Mouse (Mus musculus) heart, embryonic 12.5 days (tissue): ENCODE results near the gene Tbcb. TPM values are rescaled to one million over a fixed set of nuclear protein-coding genes. Genes with fewer than 3 reads are reported as not detected.
"Not testable (repeated sequence)": the region's sequence is repeated elsewhere in the genome, so short reads cannot be mapped to it uniquely, and the experiment has no call there.

ENCODE experiments used
- ATAC-seq: fragments of 200-750 bp; cut with Nextera tagmentation; 2 replicates; pipeline ENCODE4 v1.8.0; 2017; ENCODE audit warnings: moderate TSS enrichment, moderate library complexity; ENCODE audit not compliant: insufficient number of reproducible peaks, low FRiP score
- H3K27ac ChIP-seq: fragments of 300-500 bp; sonication (generic); 2 replicates; pipeline ENCODE4 v1.5.1; 2016; ENCODE audit warnings: mild to moderate bottlenecking, moderate library complexity; ENCODE audit not compliant: poor library complexity, severe bottlenecking
- H3K27me3 ChIP-seq: fragments of 300-500 bp; sonication (generic); replicated peaks from 2 replicates; pipeline ENCODE4 v1.6.1; 2016; ENCODE audit warnings: mild to moderate bottlenecking, moderate library complexity
- H3K36me3 ChIP-seq: fragments of 300-500 bp; sonication (generic); 2 replicates; pipeline ENCODE4 v1.6.1; 2016; ENCODE audit warnings: mild to moderate bottlenecking, moderate library complexity
- H3K4me1 ChIP-seq: fragments of 300-500 bp; sonication (generic); replicated peaks from 2 replicates; pipeline ENCODE4 v1.6.1; 2016; ENCODE audit warnings: mild to moderate bottlenecking
- H3K4me2 ChIP-seq: fragments of 300-500 bp; sonication (generic); 2 replicates; pipeline ENCODE4 v1.6.1; 2016; ENCODE audit warnings: mild to moderate bottlenecking, moderate library complexity
- H3K4me3 ChIP-seq: fragments of 300-500 bp; sonication (generic); 2 replicates; pipeline ENCODE4 v1.5.1; 2016; ENCODE audit warnings: mild to moderate bottlenecking
- H3K9ac ChIP-seq: fragments of 300-500 bp; sonication (generic); 2 replicates; pipeline ENCODE4 v1.6.1; 2016; ENCODE audit warnings: mild to moderate bottlenecking, moderate library complexity
- H3K9me3 ChIP-seq: fragments of 300-500 bp; sonication (generic); replicated peaks from 2 replicates; pipeline ENCODE4 v1.6.1; 2016; ENCODE audit warnings: mild to moderate bottlenecking, moderate library complexity
- WGBS: fragments of 180-500 bp; shearing (Covaris S2); methylation state at CpG from one replicate; pipeline ENCODE4 v1.1.7; 2016; 5-methylcytosine and 5-hydroxymethylcytosine counted together
- polyA plus RNA-seq: library from polyadenylated mRNA; unstranded; fragments of >200 nt; fragmentation: Nextera tagmentation; extraction: Ambion mirVana; gene quantifications from 2 replicates; pipeline ENCODE4 v1.2.1, GENCODE M21; 2016

Tbcb gene
- polyA plus RNA-seq, 1 experiment from 2014 or later: 155 TPM

GRCm38 (mm10) chr7:30221433-30221832 lies 10.6 kb downstream of the Tbcb start:
- 73% methylated on average over 3 of the region's 3 CpGs for WGBS
- H3K9ac ChIP-seq: no peak overlapping the region
- no peak for ATAC-seq

DNA sequence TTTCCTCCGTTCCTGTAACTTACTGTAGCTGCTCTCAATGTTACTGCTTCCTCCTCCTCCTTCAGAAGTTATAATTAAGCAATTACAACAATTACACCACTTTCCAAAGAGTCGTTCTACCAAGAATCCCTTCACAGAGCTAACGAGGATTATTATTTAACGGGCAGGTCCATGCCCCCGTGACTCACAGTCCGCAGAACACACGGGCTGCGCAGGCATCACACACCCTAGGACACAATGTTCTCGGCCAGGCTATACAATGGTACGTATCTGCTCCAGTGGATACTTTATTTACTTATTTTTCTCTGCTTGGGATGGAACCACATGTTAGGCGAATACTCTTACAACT lies 12.1 kb downstream of the Tbcb start:
- Histone ChIP-seq H3K36me3 (peaks cover 25% of the 10 kb centered on the region), H3K4me3 (peak overlapping the region; percentile 55), H3K4me2 (peak overlapping the region; percentile 82), H3K4me1 (peaks cover 9% of the 10 kb centered on the region), H3K27me3 (no peaks in the 10 kb centered on the region), H3K9ac (peak overlapping the region; percentile 68), H3K9me3 (no peaks in the 10 kb centered on the region), H3K27ac (no peak overlapping the region)
- WGBS: 18% methylated on average over 11 of the region's 11 CpGs
- ATAC-seq: no peak

More at GRCm38 (mm10) chr7:30221433-30221832, 10.6 kb downstream of the Tbcb start:
- Histone ChIP-seq H3K4me1 (peaks cover 9% of the 10 kb centered on the region), H3K27ac (no peak overlapping the region), H3K27me3 (no peaks in the 10 kb centered on the region), H3K9me3 (no peaks in the 10 kb centered on the region), H3K36me3 (peaks cover 39% of the 10 kb centered on the region), H3K4me3 (no peak overlapping the region), H3K4me2 (no peak overlapping the region)

- Histone ChIP-seq H3K9me3 (no peaks in the 10 kb centered on the region), H3K36me3 (peaks cover 19% of the 10 kb centered on the region), H3K4me1 (peaks cover 9% of the 10 kb centered on the region), H3K27me3 (no peaks in the 10 kb centered on the region), H3K9ac (peak overlapping the region; percentile 68), H3K27ac (no peak overlapping the region), H3K4me2 (peak overlapping the region; percentile 82), H3K4me3 (peak overlapping the region; percentile 55)
- WGBS: 3% methylated on average over 16 of the region's 16 CpGs
- ATAC-seq: peak; percentile 52; the same call in 1 of the 2 replicates
Measured at GRCm38 (mm10) chr7:30219293-30220007, 12.6 kb downstream of the Tbcb start.

DNA sequence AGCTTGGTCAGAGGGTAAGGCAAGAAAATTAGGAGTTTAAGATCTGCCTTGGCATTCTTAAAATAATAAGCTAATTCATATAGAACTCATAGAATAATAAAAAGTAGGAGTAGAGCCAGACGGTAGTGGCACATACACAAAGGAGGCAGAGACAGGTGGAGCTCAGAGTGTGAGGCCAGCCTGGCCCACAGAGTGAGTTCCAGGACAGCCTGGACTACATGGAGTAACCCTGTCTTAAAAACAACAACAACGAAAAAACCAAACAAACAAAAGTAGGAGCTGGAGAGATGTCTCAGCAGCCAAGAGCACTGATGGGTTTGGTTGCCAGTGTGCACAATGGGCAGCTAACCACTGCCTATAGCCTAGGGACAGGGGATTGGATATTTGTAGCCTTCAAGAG lies 14.8 kb downstream of the Tbcb start:
- H3K4me3 ChIP-seq: no peak overlapping the region
- H3K4me2 ChIP-seq: no peak overlapping the region
- H3K9me3 ChIP-seq: no peaks in the 10 kb centered on the region
- H3K36me3 ChIP-seq: 0 out of 2 replicates have a peak, but pooled peaks cover 2% of the 10 kb centered on the region
- no peaks in the 10 kb centered on the region for H3K27me3 ChIP-seq
- WGBS: 73% methylated on average over 2 of the region's 2 CpGs
- no peak for ATAC-seq
- peaks cover 9% of the 10 kb centered on the region for H3K4me1 ChIP-seq
- H3K27ac ChIP-seq: no peak overlapping the region
- no peak overlapping the region for H3K9ac ChIP-seq

DNA sequence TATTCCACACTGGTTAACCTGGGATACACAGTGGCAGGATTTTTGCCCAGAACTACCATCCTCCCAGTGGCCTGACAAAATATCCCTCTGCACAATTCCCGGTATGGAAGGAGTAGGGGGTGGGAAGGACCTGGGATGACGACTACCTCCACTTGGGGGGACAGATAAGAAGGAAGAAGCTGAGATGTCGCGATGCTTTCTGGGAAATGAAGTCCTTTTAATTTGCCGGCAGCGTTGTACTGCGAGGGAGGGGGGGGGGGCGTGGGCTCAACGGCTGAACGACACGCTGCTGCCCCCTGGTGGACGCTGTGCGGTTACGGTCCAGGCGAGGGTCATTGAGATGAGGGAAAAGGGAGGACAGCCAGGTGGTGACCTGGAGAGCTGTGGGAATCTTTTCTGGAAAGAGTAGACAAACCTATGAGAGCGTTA lies 15.3 kb downstream of the Tbcb start:
- Histone ChIP-seq H3K4me1 (peaks cover 9% of the 10 kb centered on the region), H3K4me3 (no peak overlapping the region), H3K4me2 (peak overlapping the region; percentile 55), H3K27ac (no peak overlapping the region), H3K27me3 (no peaks in the 10 kb centered on the region), H3K9ac (no peak overlapping the region), H3K36me3 (0 out of 2 replicates have a peak, but pooled peaks cover 2% of the 10 kb centered on the region), H3K9me3 (no peaks in the 10 kb centered on the region)
- under 1% methylated on average over 16 of the region's 16 CpGs for WGBS
- peak; percentile 79 for ATAC-seq

DNA sequence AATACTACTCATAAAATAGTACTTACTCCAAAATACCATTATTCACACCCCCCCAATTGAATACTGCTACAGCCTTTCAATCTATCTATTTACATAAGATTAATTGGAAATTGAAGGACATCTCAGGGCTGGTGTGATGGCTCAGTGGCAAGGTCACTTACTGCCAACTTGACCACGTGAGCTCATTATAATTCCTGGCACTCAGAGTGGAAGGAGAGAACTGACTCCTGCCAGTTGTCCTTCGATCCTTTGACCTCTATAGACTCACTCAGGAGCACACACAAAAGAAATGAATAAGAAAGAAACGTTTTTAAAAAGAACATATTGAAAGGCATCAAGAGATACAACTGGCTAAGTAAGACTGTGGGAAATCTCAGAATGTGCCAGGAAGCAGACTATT lies 16.2 kb downstream of the Tbcb start:
- 84% methylated on average over 3 of the region's 3 CpGs for WGBS
- Histone ChIP-seq H3K9ac (no peak overlapping the region), H3K36me3 (no peaks in the 10 kb centered on the region), H3K9me3 (no peaks in the 10 kb centered on the region), H3K4me2 (no peak overlapping the region), H3K4me3 (no peak overlapping the region), H3K4me1 (peaks cover 9% of the 10 kb centered on the region), H3K27me3 (no peaks in the 10 kb centered on the region), H3K27ac (no peak overlapping the region)
- no peak for ATAC-seq

GRCm38 (mm10) chr7:30213881-30214280 lies 18.2 kb downstream of the Tbcb start:
- Histone ChIP-seq H3K9ac (no peak overlapping the region), H3K27me3 (no peaks in the 10 kb centered on the region), H3K4me1 (0 out of 2 replicates have a peak, but pooled peaks cover under 1% of the 10 kb centered on the region), H3K36me3 (no peaks in the 10 kb centered on the region), H3K4me3 (no peak overlapping the region), H3K4me2 (no peak overlapping the region), H3K27ac (no peak overlapping the region), H3K9me3 (no peaks in the 10 kb centered on the region)
- 74% methylated on average over 3 of the region's 3 CpGs for WGBS
- ATAC-seq: no peak

GRCm38 (mm10) chr7:30211025-30211424 lies 21.0 kb downstream of the Tbcb start:
- 35% methylated on average over 4 of the region's 4 CpGs for WGBS
- ATAC-seq: no peak
- H3K9ac ChIP-seq: no peak overlapping the region
- H3K27ac ChIP-seq: no peak overlapping the region
- no peaks in the 10 kb centered on the region for H3K9me3 ChIP-seq
- no peak overlapping the region for H3K4me3 ChIP-seq
- H3K4me2 ChIP-seq: no peak overlapping the region
- H3K36me3 ChIP-seq: no peaks in the 10 kb centered on the region
- no peaks in the 10 kb centered on the region for H3K4me1 ChIP-seq
- no peaks in the 10 kb centered on the region for H3K27me3 ChIP-seq

DNA sequence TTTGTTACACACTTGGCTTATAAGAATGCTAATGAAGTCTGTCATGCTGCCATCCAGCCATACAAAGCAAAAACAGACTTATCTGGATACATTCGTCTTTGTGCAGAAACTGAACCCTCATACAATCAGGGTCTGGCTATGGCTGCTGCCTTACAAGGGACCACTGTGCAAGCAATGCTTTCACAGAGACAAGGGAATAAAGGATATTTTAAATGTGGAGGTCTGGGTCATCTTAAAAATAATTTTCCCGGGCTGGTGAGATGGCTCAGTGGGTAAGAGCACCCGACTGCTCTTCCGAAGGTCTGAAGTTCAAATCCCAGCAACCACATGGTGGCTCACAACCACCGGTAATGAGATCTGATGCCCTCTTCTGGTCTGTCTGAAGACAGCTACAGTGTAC lies 25.7 kb downstream of the Tbcb start:
- H3K27ac ChIP-seq, H3K27me3 ChIP-seq, ATAC-seq, H3K36me3 ChIP-seq, H3K4me2 ChIP-seq, H3K9me3 ChIP-seq, H3K9ac ChIP-seq, H3K4me3 ChIP-seq: not testable (repeated sequence)
- H3K4me1 ChIP-seq: peaks cover 11% of the 10 kb centered on the region
- 47% methylated on average over 5 of the region's 5 CpGs for WGBS

GRCm38 (mm10) chr7:30205383-30205782 lies 26.7 kb downstream of the Tbcb start:
- no peaks in the 10 kb centered on the region for H3K27me3 ChIP-seq
- H3K4me1 ChIP-seq: peaks cover 11% of the 10 kb centered on the region
- H3K9ac ChIP-seq: no peak overlapping the region
- no peak overlapping the region for H3K4me3 ChIP-seq
- no peaks in the 10 kb centered on the region for H3K9me3 ChIP-seq
- H3K4me2 ChIP-seq: no peak overlapping the region
- no peak for ATAC-seq
- no peak overlapping the region for H3K27ac ChIP-seq
- no peaks in the 10 kb centered on the region for H3K36me3 ChIP-seq
- WGBS: 6% methylated on average over 2 of the region's 2 CpGs

DNA sequence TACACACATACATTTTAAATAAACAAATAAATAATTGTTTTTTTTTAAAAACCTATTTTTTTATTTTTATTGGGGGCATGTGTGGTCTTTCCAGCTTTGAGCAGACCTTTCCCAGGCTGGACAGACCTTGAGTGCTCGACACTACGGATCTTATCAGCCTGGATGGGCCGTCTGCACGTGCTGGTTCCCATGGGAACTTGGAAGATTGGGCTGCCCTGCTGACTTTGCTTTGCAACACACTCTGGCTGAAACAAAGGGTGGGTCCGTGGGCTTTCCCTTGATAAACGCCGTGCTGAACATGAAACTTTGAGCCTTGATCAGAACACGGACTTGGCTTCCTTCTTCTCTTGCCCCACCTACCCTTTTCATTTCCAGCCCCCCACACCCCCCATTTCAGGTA lies 27.7 kb downstream of the Tbcb start:
- no peak overlapping the region for H3K27ac ChIP-seq
- no peaks in the 10 kb centered on the region for H3K27me3 ChIP-seq
- WGBS: 13% methylated on average over 8 of the region's 8 CpGs
- peak overlapping the region; percentile 27 for H3K4me2 ChIP-seq
- no peaks in the 10 kb centered on the region for H3K36me3 ChIP-seq
- H3K9ac ChIP-seq: peak overlapping the region; percentile 31; the same call in 1 of the 2 replicates
- H3K9me3 ChIP-seq: no peaks in the 10 kb centered on the region
- H3K4me1 ChIP-seq: peaks cover 11% of the 10 kb centered on the region
- ATAC-seq: no peak
- no peak overlapping the region for H3K4me3 ChIP-seq
